Mouse (Mus musculus): ENCODE data around the gene Rab10.
"Not testable (repeated sequence)": the region's sequence is repeated elsewhere in the genome, so short reads cannot be mapped to it uniquely, and the experiment has no call there.

Rab10 gene

DNA sequence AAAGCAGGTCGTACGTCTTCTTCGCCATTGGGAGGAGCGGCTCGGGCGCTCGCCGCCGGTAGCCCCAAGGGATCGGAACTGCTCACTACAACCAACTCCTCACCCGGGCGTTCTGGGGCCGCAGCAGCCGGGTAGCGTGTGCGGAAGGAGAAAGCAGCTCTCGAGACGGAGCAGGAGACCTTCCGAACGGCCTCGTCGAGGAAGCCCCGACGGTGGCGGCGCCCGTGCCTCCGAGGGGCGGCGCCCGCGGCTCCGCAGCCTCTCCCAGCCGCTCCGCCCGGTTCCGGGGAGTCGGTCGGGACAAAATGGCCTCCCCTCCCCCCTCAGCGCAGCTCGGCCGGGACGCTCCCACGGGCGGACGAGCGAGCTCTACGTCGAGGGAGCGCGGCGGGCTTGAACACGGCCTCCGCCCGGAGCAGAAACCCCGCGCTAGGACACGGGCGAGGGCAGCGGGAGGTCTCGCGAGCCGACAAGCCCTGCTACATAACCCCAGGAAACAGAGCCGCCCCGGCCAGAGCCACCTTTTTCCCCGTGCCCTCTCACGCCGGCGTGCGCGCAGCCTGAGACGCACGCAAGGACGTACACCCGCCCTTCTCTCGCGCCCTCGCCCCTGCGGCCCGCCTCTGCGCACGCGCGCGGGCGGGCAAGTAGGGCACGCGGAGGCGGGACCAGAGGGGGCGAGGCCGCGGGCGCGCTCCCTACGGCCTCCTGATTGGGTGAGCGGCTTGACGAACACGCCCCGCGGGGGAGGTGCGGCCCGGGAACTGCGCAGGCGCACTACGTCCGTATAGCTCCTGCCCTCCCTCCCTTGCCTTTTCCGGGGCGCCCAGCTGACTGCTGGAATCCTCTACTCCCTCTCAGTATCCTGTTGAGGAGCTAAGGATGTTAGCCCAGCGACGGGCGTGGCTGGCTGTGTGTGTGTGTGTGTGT is at the start of gene Rab10:
Rab10 (minus strand) TSS at position 579 of the 930 bp plus-strand sequence.
- DNase-seq, result peak; percentile 99

DNA sequence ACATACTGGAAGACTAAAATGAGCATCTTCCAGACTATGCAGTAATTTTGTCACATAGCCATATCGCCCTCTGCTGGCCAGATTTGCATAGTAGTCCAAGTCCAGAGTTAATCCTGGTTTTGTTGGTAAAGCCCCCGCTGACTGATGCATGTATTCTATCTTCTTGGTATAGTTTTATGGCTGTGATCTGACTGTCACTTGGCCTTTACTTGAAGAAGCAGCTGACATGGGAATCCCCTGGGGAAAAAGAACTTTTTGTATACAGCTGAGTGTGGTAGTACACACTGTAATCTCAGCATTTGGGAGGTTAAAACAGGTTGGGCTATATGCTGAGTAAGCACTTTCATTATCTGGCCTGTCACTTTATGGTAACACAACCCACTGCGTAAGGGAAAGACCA is 49.5 kb upstream of the Rab10 start:
- peak; percentile 82 for DNase-seq

DNA sequence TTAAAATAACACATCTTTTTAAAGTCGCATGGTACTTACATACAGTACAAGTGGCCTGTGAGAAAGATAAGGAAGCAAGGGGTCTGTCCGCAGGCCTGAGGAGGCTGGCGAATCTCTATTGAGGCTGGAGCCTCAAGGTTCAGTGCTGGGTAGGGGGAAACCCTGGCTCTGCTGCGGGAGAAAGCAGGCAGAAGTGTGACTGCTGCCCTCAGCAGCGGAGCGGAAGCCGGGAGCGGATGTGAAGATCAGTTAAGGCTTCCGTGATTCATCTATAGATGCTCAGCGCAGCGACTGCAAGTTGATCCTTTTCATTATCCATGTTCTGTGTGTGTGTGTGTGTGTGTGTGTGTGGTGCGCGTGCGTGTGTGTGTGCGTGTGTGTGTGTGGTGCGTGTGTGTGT is 47.1 kb upstream of the Rab10 start:
- peak; percentile 34 for DNase-seq

DNA sequence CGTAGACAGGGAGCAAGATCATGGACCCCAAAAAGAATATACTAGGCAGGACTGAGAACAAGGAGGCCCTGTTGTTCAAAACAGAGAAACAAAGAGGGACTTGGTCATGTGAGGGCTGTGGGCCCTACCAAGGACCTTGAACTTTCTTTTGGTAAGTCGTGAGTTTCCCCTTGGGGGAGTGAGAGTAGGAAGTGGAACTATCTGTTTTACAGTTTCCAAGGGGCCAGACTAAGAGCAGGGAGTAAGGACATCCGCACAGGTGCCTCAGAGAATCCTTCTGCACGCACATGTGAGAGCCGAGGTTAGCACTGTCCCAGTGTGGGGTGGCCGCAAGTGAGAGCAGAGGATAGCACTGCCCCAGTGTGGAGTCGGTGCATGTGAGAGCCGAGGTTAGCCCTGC is 45.3 kb upstream of the Rab10 start:
- DNase-seq, result no peak

DNA sequence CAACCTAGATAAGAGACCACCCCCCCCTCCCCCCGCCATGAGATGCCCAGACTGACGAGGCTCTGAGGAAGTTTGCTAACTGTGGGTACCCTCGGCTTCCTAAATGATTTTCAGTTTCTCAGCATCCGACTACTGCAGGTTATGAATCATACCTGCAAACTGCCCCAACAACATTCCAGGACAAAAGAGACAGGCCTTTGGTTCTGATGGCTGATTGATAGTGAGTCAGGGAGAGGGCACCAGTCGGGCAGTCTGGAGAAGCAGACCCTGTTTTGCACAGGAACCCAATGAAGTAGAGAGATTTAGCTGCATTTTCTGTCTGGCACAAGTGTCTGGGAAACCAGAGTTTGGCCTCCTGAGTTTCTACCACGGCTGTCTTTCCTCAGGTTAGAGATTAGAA is 42.4 kb upstream of the Rab10 start:
- DNase-seq, result no peak

DNA sequence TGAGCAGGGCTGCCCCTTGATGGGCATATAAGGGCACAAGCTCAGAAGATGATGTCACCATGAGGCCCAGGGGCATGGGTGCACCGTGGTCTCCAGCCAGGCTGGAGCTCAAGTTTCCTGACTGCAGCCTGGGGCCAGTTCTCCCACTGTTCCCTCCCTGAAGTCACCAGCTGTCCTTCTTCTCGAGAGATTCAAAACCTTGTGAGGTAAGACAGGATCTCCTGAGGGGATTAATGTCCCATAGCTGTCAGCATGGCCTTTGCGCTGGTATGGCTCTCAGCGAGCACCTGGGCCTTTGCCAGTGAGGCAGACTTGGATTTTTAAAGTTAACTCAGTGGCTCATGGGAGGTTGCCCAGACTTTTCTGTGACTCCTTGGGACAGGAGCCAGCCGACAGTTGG is 40.4 kb upstream of the Rab10 start:
- DNase-seq, result no peak

DNA sequence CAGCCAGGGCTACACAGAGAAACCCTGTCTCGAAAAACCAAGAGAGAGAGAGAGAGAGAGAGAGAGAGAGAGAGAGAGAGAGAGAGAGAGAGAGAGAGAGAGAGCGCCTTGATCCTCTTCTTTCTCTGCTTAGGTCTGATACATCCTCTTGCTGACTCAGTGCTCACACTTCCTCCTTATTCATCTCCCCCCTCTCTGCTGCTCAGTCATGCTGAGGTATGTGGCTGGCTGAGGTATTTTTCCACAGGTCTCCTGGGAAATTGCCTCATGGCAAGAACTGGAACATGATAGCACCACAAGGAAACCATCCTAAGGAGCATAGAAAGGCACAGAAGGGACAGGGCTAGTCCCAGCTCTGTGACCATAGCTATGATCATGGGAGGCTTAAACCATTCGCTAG is 39.6 kb upstream of the Rab10 start:
- DNase-seq, result no peak

DNA sequence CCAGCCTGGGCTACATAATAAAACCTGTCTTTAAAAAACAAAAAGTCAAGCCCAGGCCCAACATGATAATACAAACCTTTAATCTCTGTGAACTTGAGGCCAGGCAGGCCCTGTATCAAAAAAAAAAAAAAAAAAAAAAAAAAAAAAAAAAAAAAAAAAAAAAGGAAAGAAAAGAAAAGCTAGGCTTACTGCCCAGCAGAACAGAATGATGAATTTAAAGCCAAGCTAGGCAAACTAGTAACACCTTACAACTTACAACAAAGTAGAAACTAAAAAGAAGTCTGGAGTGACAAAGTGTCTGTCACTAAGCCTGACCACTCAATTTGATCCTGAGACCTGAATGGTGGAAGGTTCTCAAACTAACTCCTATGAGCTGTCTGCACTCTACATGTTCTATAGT is 37.9 kb upstream of the Rab10 start:
- no peak for DNase-seq

DNA sequence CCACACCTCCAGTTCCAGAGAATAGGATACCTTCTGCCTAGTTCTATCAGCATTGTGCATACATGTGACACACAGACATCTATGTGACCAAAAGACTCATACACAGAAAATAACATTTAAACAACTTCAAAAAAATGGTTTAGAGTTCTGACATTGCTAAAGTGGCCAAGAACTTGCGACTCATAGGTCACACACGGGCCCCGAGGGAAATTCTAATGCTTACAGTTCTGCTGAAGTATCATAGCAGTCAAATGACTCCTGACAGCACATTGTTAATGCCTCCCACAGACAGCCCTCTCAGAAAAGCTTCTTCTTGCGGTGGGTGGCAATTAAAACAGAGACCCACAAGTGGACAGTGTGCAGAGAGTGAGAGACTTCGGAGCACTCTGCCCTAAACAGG is 35.3 kb upstream of the Rab10 start:
- DNase-seq, result no peak

DNA sequence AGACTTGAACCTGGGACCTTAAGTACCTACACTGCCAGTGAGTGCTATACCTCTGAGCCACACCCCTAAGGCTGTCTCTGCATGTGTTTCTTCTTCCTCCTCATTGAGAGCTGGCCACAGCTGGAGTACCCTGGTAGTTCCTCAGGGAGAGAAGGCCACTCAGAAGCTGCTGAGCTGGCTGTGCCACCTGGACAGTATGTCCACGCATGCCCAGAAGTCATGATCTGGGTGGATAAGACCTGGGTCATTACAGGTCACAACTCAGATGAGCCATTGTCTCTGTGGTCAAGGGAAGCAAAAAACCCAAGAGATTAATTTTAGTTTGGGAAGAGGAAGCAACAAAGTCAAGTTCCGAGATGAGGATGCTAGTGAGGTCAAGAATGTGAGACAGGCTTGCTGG is 34.4 kb upstream of the Rab10 start:
- no peak for DNase-seq

DNA sequence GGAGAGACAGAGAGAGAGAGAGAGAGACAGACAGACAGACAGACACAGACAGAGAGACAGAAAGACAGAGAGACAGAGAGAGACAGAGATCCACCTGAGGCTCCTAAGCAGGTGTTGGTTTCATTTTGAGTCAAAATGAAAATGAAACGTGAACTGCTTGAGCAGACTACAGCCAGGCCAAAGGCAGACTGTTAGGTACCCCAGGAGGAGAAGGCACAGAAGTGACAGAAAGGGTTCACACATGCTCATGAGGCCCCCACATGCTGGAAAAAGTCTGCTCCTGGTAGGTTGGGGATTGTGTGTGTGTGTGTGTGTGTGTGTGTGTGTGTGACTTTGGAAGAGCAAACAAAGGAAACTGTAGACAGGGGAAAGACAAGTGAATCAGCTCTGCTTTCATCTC is 29.2 kb upstream of the Rab10 start:
- no peak for DNase-seq

DNA sequence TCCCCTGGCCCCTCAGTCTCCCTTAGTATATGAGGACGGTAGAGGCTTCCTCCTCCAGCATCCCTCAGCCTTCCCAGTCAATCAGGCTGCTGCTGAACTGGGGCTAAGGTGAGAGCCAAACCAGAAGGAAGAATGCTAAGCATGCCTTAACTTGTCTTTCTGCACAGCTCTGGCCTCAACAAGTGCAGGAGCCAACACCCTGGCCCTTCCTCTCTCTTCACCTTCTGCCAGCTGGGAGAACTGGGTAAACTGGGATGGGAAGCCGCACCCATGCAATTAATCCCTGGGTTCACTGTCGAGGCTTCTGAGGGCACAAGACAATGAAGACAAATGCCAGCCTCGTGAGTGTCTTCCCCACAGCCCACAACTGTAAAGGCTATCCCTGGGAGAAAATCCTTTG is 19.9 kb upstream of the Rab10 start:
- DNase-seq, result no peak

DNA sequence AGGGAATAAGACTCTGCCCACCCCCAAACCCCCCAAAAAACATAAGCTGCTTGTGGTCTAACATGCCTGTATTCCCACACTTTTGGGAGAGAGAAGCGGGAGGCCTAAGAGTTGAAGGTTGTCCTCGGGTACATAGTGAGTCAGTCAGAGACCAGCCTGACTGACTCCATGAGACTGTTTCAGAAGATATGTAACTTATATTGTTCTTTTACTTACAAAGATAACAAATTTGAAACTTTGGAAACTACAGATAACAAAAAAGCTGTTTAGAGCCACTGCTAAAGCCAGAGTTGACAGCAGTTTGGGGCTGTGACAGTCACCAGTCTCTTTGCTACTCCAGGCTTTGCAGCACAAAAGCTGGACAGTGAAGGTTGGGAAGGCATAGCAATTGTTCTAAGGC is 15.5 kb upstream of the Rab10 start:
- no peak for DNase-seq

DNA sequence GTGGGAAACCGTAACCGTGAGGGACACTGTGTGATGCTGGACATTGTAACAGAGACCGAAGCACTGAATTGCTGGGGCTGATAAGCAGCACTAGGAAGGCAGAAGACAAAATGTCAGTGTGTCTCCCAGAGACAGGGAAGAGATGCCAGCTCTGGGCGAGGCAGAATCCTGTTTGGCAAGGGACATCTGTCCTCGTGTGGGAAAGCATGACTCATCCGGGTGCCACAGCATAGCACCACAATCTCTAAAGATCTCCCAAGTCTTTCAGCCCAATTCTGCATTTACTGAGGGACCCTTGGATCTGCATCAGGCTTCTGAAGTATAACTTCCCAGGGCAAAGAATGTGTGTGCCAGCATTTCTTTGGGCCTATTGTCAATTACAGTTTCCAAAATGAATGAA is 13.5 kb upstream of the Rab10 start:
- DNase-seq, result no peak

DNA sequence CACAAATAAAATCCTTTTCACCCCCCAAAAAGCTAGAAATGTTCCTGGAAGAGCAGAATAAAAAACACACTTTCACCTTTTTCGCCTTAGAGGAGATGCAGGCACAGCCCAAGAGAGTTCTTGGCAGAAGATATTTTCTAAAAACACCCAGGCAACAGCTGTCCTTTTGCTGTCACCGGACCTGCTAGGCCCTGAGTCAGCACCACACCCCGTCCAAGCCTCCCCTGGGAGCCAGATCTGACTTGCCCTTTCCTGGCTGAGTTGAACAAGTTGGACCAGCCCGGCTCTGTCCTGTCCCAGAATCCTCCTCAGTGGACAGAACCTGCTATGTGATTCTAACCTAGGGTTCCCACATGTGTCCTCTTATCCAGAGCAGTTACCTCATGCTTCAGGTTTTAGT is 9.6 kb upstream of the Rab10 start:
- DNase-seq, result no peak

DNA sequence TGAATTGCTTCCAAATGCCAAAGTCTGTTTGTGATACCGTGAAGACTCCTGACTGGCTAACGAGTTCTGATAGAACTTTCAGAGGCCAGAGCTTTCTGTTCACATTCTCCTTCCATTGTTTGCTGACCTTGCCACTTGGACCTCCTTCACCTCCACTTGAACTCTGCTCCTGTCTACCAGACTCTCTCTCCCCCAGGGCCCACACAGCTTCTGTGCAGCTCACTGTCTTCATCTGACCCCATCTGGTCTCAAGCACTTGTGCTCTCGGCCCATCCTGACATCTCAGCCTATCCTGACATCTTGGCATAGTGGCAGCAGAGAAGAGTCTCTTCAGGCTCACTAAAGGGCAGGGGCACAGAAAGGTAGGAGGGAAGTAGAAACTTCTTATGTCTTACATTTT is 7.2 kb upstream of the Rab10 start:
- DNase-seq, result no peak

DNA sequence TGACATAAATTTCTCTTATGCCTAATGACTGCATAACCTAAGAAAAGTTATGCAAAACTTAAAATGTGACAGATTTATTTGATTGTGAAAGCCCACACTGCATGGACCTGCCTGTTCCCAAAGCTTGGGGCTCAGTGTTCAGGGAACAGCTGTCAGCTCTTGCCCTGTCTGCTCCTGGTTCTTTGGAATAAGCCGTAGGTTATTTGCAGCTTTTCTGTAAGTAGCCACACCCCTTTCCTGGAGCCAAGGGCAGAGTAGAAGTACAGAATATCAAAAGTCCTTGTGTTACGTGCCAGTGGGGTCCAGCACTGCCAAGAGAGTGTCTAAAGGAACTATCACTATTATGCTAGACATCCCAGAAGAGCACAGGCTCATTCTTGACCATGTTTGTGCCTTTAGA is 6.3 kb upstream of the Rab10 start:
- DNase-seq, result no peak

DNA sequence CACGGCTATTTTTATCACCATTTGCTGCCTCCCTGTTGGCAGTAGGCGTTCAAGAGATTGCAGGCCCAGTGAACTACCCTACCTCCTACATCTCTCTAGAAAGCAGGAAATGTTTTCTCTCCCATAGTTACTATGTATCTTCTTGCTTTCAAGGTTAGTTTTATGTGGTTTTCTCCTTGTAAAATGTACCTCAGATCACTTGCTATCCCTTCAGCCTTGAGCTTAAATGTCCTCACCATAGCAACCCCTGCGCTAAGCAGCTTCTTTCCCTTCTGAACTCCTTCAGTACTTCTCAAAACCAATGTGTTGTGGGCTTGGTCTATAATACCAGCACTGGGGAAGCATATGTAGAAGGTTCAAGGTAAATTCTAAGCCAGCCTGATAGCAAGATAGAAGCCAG is 3.1 kb upstream of the Rab10 start:
- no peak for DNase-seq

DNA sequence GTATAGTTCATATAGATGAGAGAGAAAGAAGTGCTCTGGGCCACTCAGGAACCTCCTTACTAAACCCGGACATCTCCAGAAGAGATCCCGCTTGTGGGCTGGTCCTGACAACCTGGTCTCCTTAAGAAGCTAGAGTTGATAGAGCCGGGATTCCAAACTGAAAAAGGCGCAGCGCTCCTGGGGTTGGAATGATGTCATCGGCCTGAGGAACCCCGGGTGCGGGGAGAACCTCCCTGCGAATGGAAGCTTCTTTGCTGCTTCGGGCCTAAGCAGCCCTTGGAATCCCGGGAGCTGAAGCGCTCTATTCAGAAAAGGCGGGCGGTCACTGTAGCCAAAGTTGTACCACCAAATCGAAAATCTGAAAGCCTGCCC is 538 bp upstream of the Rab10 start:
- no peak for DNase-seq

DNA sequence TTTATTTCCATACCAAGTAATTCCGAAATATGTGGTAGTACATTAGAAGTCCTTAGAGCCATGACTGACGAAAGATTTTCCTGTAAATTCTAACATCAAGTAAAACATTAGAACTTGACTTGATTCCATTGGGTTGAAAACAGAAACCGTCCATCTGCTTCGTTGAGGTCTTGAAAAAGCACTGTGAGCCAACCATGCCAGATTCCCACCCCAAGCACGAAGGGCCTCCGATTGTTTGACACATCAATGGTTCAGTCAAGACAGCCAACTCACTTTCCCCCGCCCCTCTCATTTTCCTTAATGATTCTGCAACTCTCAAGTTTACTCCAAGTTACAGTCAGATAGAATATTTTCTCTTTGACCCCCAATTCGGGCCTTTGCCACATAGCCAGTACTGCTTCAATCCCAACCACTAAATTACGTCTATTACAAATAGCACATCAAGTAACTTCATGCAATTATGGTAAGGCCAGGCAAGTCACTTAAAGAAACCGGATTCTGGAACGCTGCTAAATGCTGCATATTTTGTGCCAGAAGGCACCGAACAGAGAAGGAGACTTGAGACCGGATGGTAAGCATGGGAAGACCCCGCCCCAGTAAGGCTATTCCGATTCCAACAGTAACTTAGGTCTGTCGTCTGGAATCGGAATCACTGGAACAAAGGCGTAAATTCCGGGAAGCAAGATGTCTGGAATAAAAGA is 1.1 kb downstream of the Rab10 start:
- DNase-seq, result peak; percentile 20

DNA sequence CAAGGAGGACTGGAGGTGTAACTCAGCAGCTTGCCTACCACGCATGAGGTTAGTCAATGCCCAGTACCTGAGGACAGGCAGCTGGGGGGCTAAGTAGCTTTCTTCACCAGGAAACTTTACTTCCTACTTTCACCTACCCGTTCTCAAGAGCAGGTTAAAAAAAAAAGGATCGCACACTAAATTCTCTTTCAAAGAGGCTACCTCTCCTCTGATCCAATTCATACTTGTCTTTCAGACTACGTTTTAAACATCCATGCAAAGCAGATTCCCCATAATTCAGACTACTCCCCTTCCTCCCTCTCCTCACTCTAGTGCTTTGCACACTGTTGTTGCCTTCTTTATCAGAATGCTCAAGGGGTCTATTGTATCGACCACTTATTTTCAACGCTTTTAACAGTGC is 2.2 kb downstream of the Rab10 start:
- DNase-seq, result no peak

DNA sequence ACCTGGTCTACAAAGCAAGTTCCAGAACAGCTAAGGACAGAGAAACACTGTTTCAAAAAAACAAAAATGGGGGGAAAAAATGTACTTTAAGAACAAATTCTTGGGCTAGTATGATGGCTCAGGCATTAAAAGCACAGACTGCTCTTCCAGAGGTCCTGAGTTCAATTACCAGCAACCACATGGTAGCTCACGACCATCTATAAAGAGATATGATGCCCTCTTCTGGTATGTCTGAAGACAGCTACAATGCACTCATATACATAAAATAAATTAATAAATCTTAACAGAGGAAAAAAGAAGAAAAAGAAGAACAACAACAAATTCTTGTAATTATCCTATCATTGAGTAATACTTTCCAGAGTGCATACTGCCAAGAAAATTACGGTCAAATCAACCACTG is 4.5 kb downstream of the Rab10 start:
- DNase-seq, result no peak

DNA sequence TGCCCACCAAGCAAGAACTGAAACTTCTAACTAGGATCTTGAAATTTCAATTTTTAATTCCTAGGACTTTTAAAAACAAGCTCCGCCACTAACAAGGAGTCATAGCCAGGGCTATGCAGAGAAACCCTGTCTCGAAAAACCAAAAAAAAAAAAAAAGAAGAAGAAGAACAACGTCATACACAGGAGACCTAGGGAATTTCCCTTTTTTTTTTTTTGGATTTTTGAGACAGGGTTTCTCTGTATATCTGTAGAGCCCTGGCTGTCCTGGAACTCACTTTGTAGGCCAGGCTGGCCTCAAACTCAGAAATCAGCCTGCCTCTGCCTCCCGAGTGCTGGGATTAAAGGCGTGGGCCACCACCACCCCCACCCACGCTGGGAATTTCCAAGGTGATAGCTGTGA is 12.1 kb downstream of the Rab10 start:
- not testable (repeated sequence) for DNase-seq

DNA sequence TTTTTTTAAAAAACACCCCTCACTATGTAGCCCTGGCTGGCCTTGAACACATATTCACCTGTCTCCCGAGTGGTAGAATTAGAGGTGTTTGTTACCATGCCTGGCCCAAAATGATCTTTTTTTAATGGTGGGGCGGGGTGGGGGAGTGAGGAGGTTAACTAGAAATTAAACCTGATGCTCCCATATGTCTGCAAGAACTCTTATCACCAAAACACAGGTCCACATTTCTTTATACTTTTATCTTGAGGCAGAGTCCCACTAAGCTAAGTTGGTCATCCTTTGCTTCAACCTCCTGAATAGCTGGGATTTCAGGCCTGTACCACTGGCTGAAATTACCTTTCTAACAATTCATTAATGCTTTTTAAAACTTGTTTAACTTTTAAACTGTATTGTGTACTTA is 13.7 kb downstream of the Rab10 start:
- DNase-seq, result no peak

DNA sequence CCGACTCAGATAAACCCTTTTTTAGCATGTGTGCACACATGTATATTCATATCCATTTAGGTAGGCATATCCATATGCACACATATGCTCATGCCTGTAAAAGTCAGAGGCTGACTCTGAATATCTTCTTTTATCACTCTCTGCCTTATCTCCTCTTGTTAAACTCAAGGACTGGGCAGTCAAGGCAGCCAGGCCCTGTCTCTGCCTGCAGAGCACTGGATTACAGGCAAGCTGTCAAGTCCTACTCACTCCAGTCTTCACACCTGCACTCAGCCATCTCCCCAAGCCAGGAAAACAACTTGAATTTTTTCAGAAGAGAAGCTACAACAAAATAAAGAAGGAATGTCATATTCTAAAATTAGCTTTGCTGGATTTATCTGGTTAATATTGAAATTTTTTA is 17.9 kb downstream of the Rab10 start:
- DNase-seq, result no peak

Measured in thymus, postnatal 25 days (tissue).